Mouse (Mus musculus): ENCODE measurements around the gene Otud1. TPM values are rescaled to one million over a fixed set of nuclear protein-coding genes. Genes with fewer than 3 reads are reported as not detected.
A peak's percentile ranks its signal among the peaks of the same experiment; 100 is the strongest.

The Otud1 gene
- polyA plus RNA-seq, 1 experiment: 1.0 TPM

- TF ChIP-seq GATA1 (IDR thresholded peaks at IDR 0.05; ENCODE audit: low read length) (no peak), TAL1 (IDR thresholded peaks at IDR 0.05; ENCODE audit: low read length) (no peak)
Measured at GRCm38 (mm10) chr2:19646144-19646543, 11.4 kb upstream of the Otud1 start.

GRCm38 (mm10) chr2:19646910-19647309 lies 10.6 kb upstream of the Otud1 start:
- TF ChIP-seq GATA1 (IDR thresholded peaks at IDR 0.05; ENCODE audit: low read length): no peak

More at GRCm38 (mm10) chr2:19646144-19646543, 11.4 kb upstream of the Otud1 start:
- H3K27me3 ChIP-seq (ENCODE audit: control insufficient read depth): peaks cover 2% of the 10 kb centered on the region; the same call in 1 of the 2 replicates
- no peaks in the 10 kb centered on the region for H3K9me3 ChIP-seq (ENCODE audit: control insufficient read depth, low read length)
- H3K4me3 ChIP-seq (replicated peaks): no peak overlapping the region
- H3K4me1 ChIP-seq (ENCODE audit: control insufficient read depth): no peaks in the 10 kb centered on the region
- no peaks in the 10 kb centered on the region for H3K36me3 ChIP-seq (ENCODE audit: control insufficient read depth)

GRCm38 (mm10) chr2:19656436-19656835 lies 1.1 kb upstream of the Otud1 start:
- Histone ChIP-seq H3K27me3 (ENCODE audit: control insufficient read depth) (peaks cover 50% of the 10 kb centered on the region), H3K4me1 (ENCODE audit: control insufficient read depth) (peaks cover 30% of the 10 kb centered on the region), H3K4me3 (replicated peaks) (peak overlapping the region; percentile 80), H3K9me3 (ENCODE audit: control insufficient read depth, low read length) (peaks cover 4% of the 10 kb centered on the region), H3K36me3 (ENCODE audit: control insufficient read depth) (no peaks in the 10 kb centered on the region)
- TF ChIP-seq GATA1 (IDR thresholded peaks at IDR 0.05; ENCODE audit: low read length): no peak
- TF ChIP-seq TAL1 (IDR thresholded peaks at IDR 0.05; ENCODE audit: low read length): no peak

More at GRCm38 (mm10) chr2:19646910-19647309, 10.6 kb upstream of the Otud1 start:
- Histone ChIP-seq H3K4me3 (replicated peaks) (no peak overlapping the region), H3K27me3 (ENCODE audit: control insufficient read depth) (peaks cover 3% of the 10 kb centered on the region), H3K4me1 (ENCODE audit: control insufficient read depth) (no peaks in the 10 kb centered on the region), H3K9me3 (ENCODE audit: control insufficient read depth, low read length) (no peaks in the 10 kb centered on the region), H3K36me3 (ENCODE audit: control insufficient read depth) (no peaks in the 10 kb centered on the region)

GRCm38 (mm10) chr2:19657881-19658589 lies 483 bp downstream of the Otud1 start:
- no peaks in the 10 kb centered on the region for H3K36me3 ChIP-seq (ENCODE audit: control insufficient read depth)
- H3K27me3 ChIP-seq (ENCODE audit: control insufficient read depth): peaks cover 52% of the 10 kb centered on the region
- TF ChIP-seq TAL1 (IDR thresholded peaks at IDR 0.05; ENCODE audit: low read length) (no peak), GATA1 (IDR thresholded peaks at IDR 0.05; ENCODE audit: low read length) (no peak)
- peaks cover 30% of the 10 kb centered on the region for H3K4me1 ChIP-seq (ENCODE audit: control insufficient read depth)
- peaks cover 4% of the 10 kb centered on the region for H3K9me3 ChIP-seq (ENCODE audit: control insufficient read depth, low read length)
- H3K4me3 ChIP-seq (replicated peaks): peak overlapping the region; percentile 80

- TF ChIP-seq GATA1 (IDR thresholded peaks at IDR 0.05; ENCODE audit: low read length): no peak
- TF ChIP-seq TAL1 (IDR thresholded peaks at IDR 0.05; ENCODE audit: low read length): no peak
- H3K36me3 ChIP-seq (ENCODE audit: control insufficient read depth): no peaks in the 10 kb centered on the region
- peaks cover 4% of the 10 kb centered on the region for H3K9me3 ChIP-seq (ENCODE audit: control insufficient read depth, low read length)
- peaks cover 30% of the 10 kb centered on the region for H3K4me1 ChIP-seq (ENCODE audit: control insufficient read depth)
- H3K4me3 ChIP-seq (replicated peaks): peak overlapping the region; percentile 80
- H3K27me3 ChIP-seq (ENCODE audit: control insufficient read depth): peaks cover 52% of the 10 kb centered on the region
Measured at GRCm38 (mm10) chr2:19658661-19659384, 1.3 kb downstream of the Otud1 start.

- Histone ChIP-seq H3K9me3 (ENCODE audit: control insufficient read depth, low read length) (peaks cover 4% of the 10 kb centered on the region), H3K4me3 (replicated peaks) (no peak overlapping the region), H3K4me1 (ENCODE audit: control insufficient read depth) (peaks cover 30% of the 10 kb centered on the region), H3K36me3 (ENCODE audit: control insufficient read depth) (no peaks in the 10 kb centered on the region), H3K27me3 (ENCODE audit: control insufficient read depth) (peaks cover 44% of the 10 kb centered on the region)
- TF ChIP-seq GATA1 (IDR thresholded peaks at IDR 0.05; ENCODE audit: low read length): no peak
- TF ChIP-seq TAL1 (IDR thresholded peaks at IDR 0.05; ENCODE audit: low read length): no peak
Measured at GRCm38 (mm10) chr2:19660875-19661274, 3.3 kb downstream of the Otud1 start.

GRCm38 (mm10) chr2:19663146-19663848 lies 5.7 kb downstream of the Otud1 start:
- no peak for TF ChIP-seq TAL1 (IDR thresholded peaks at IDR 0.05; ENCODE audit: low read length)
- no peak for TF ChIP-seq GATA1 (IDR thresholded peaks at IDR 0.05; ENCODE audit: low read length)
- no peak overlapping the region for H3K4me3 ChIP-seq (replicated peaks)
- H3K36me3 ChIP-seq (ENCODE audit: control insufficient read depth): no peaks in the 10 kb centered on the region
- H3K4me1 ChIP-seq (ENCODE audit: control insufficient read depth): peaks cover 12% of the 10 kb centered on the region
- H3K9me3 ChIP-seq (ENCODE audit: control insufficient read depth, low read length): peaks cover 4% of the 10 kb centered on the region
- H3K27me3 ChIP-seq (ENCODE audit: control insufficient read depth): peaks cover 35% of the 10 kb centered on the region

GRCm38 (mm10) chr2:19664147-19664546 lies 6.6 kb downstream of the Otud1 start:
- Histone ChIP-seq H3K4me3 (replicated peaks) (no peak overlapping the region), H3K36me3 (ENCODE audit: control insufficient read depth) (no peaks in the 10 kb centered on the region), H3K4me1 (ENCODE audit: control insufficient read depth) (peaks cover 3% of the 10 kb centered on the region), H3K9me3 (ENCODE audit: control insufficient read depth, low read length) (no peaks in the 10 kb centered on the region), H3K27me3 (ENCODE audit: control insufficient read depth) (peaks cover 27% of the 10 kb centered on the region)
- TF ChIP-seq TAL1 (IDR thresholded peaks at IDR 0.05; ENCODE audit: low read length): no peak
- no peak for TF ChIP-seq GATA1 (IDR thresholded peaks at IDR 0.05; ENCODE audit: low read length)
